Mouse (Mus musculus): ENCODE data around the gene Olfr1299. TPM values are rescaled to one million over a fixed set of nuclear protein-coding genes. Genes with fewer than 3 reads are reported as not detected.

The Olfr1299 gene
- total RNA-seq (2021), result not detected
- long read RNA-seq, experiment 1, result 0 reads
- long read RNA-seq, experiment 2, result 0 reads

- DNase-seq (ENCODE audit: extremely low spot score in 1 of 2, low spot score in 2 of 2), result no peak
- Histone ChIP-seq H3K27ac (no peak within 1 kb of the TSS), H3K4me3 (no peak within 1 kb of the TSS)
- intact Hi-C loops (cut with DNase I), result no loop called here
- TF ChIP-seq CTCF (IDR thresholded peaks at IDR 0.05), result no peak
Observed at GRCm38 (mm10) chr2:111661119-111661518, at the start of gene Olfr1299. TSS of gene Olfr1299 (plus strand) at chr2:111661419.

- no peak for DNase-seq (ENCODE audit: extremely low spot score in 1 of 2, low spot score in 2 of 2)
- intact Hi-C loops (cut with DNase I), result no loop called here
- H3K27ac ChIP-seq, result no peak within 1 kb of the TSS
- no peak within 1 kb of the TSS for H3K4me3 ChIP-seq
- no peak for TF ChIP-seq CTCF (IDR thresholded peaks at IDR 0.05)
Observed at GRCm38 (mm10) chr2:111626397-111626796, 34.8 kb upstream of the Olfr1299 start, which contains the start of gene Olfr1297. TSS of gene Olfr1297 (minus strand) at chr2:111626497.

GRCm38 (mm10) chr2:111649101-111649500 is 12.1 kb upstream of the Olfr1299 start, which contains the start of gene Olfr1298:
TSS of gene Olfr1298 (minus strand) at chr2:111649201.
- intact Hi-C loops (cut with DNase I), result no loop called here

More at GRCm38 (mm10) chr2:111649101-111649500, 12.1 kb upstream of the Olfr1299 start, which contains the start of gene Olfr1298:
- DNase-seq (ENCODE audit: extremely low spot score in 1 of 2, low spot score in 2 of 2), result no peak
- H3K4me3 ChIP-seq, result no peak within 1 kb of the TSS
- no peak for TF ChIP-seq CTCF (IDR thresholded peaks at IDR 0.05)
- H3K27ac ChIP-seq, result no peak within 1 kb of the TSS

Other genes with a start within 250 kb of the Olfr1299 start
- gene Olfr1286, start 238.3 kb upstream of the Olfr1299 start, total RNA-seq (2021), result not detected
- gene Olfr1287, start 212.3 kb upstream of the Olfr1299 start, total RNA-seq (2021), result not detected
- not detected for gene Olfr1288, start 187.3 kb upstream of the Olfr1299 start, total RNA-seq (2021)
- gene Olfr1289, start 180.6 kb upstream of the Olfr1299 start, total RNA-seq (2021), result not detected
- not detected for gene Olfr1290, start 167.6 kb upstream of the Olfr1299 start, total RNA-seq (2021)
- not detected for gene Olfr1291-ps1, start 164.2 kb upstream of the Olfr1299 start, total RNA-seq (2021)
- gene Olfr1293-ps, start 136.2 kb upstream of the Olfr1299 start, total RNA-seq (2021), result not detected
- gene Olfr1294, start 121.1 kb upstream of the Olfr1299 start, total RNA-seq (2021), result not detected
- gene Olfr1295, start 91.7 kb upstream of the Olfr1299 start, total RNA-seq (2021), result not detected
- not detected for gene Olfr1297, start 34.9 kb upstream of the Olfr1299 start, total RNA-seq (2021)
- gene Olfr1298, start 12.2 kb upstream of the Olfr1299 start, total RNA-seq (2021), result not detected
- not detected for gene Olfr1301, start 89.6 kb downstream of the Olfr1299 start, total RNA-seq (2021)
- gene Olfr1302, start 116.0 kb downstream of the Olfr1299 start, total RNA-seq (2021), result not detected
- gene Olfr1303, start 158.9 kb downstream of the Olfr1299 start, total RNA-seq (2021), result not detected
- gene Olfr1305, start 215.7 kb downstream of the Olfr1299 start, total RNA-seq (2021), result not detected